Mouse (Mus musculus) ES-E14 (cell line): ENCODE measurements at regions not wholly inside any gene's neighbourhood (a gene's known extent, or its start where the extent isn't known, plus 50 kb on each side); places are given as distances from the start of the nearest gene placed in this dataset.

Experiments used
- DNase-seq: peaks from one replicate; pipeline ENCODE4 v3.0.0-alpha.2; 2013; ENCODE audit warnings: low read depth, low spot score
- H3K27ac ChIP-seq: 2 replicates; pipeline ENCODE4 v1.5.1; 2012; ENCODE audit warnings: low read depth, mild to moderate bottlenecking, low read length, moderate library complexity, mixed read lengths; ENCODE audit not compliant: poor library complexity, insufficient read depth, severe bottlenecking
- H3K36me3 ChIP-seq: 2 replicates; pipeline ENCODE4 v1.6.1; 2012; ENCODE audit warnings: mild to moderate bottlenecking, low read length, moderate library complexity, mixed read lengths; ENCODE audit not compliant: control insufficient read depth, poor library complexity, insufficient read depth, severe bottlenecking
- H3K4me1 ChIP-seq, 2 experiments: fragments of 150-350 bp in 1 of 2; sonication (generic) in 1 of 2; 2 replicates each; pipeline ENCODE4 v1.6.1; 2012; ENCODE audit warnings: low read length in 2 of 2, mild to moderate bottlenecking in 1 of 2, mixed read lengths in 1 of 2; ENCODE audit not compliant: control insufficient read depth in 2 of 2, insufficient read depth in 2 of 2, poor library complexity in 1 of 2
- H3K4me3 ChIP-seq, 2 experiments: fragments of 150-350 bp in 1 of 2; sonication (generic) in 1 of 2; 2 replicates each; pipeline ENCODE4 v1.5.1; 2012; ENCODE audit warnings: low read length in 2 of 2, low read depth in 1 of 2, mild to moderate bottlenecking in 1 of 2, mixed read lengths in 1 of 2; ENCODE audit not compliant: insufficient read depth in 1 of 2, poor library complexity in 1 of 2, severe bottlenecking in 1 of 2
- H3K9ac ChIP-seq: 2 replicates; pipeline ENCODE4 v1.6.1; 2012; ENCODE audit warnings: low read depth, mild to moderate bottlenecking, low read length, mixed read lengths; ENCODE audit not compliant: poor library complexity, insufficient read depth, severe bottlenecking
- H3K9me3 ChIP-seq: fragments of 150-350 bp; sonication (generic); 2 replicates; pipeline ENCODE4 v1.6.1; 2012; ENCODE audit warnings: low read depth, mild to moderate bottlenecking, low read length; ENCODE audit not compliant: control insufficient read depth, insufficient read depth
- CHD2 ChIP-seq: IDR thresholded peaks from 2 replicates; pipeline ENCODE4 v1.6.1; 2014; ENCODE audit warnings: mild to moderate bottlenecking, low read depth, low read length, inconsistent platforms
- HCFC1 ChIP-seq: IDR thresholded peaks from 2 replicates; pipeline ENCODE4 v1.6.1; 2012; ENCODE audit warnings: low read length, inconsistent platforms, borderline replicate concordance; ENCODE audit not compliant: insufficient read depth
- MAFK ChIP-seq: IDR thresholded peaks from 2 replicates; pipeline ENCODE4 v1.6.1; 2014; ENCODE audit warnings: mild to moderate bottlenecking, low read depth, low read length, inconsistent platforms; ENCODE audit not compliant: insufficient read depth
- ZC3H11A ChIP-seq: IDR thresholded peaks from 2 replicates; pipeline ENCODE4 v1.6.1; 2012; ENCODE audit warnings: low read depth, mild to moderate bottlenecking, inconsistent platforms, low read length, borderline replicate concordance
- ZNF384 ChIP-seq: IDR thresholded peaks from 2 replicates; pipeline ENCODE4 v1.6.1; 2012; ENCODE audit warnings: low read depth, low read length, inconsistent platforms
- in situ Hi-C, 2 experiments: fragments of 600-800 bp; cut with MboI; formaldehyde crosslinking; loops; one replicate each; pipeline ENCODE4 v1.15.1; 2025; ENCODE audit warnings: low sequenced_read_pairs in 2 of 2, inconsistent platforms in 1 of 2; ENCODE audit not compliant: unreplicated experiment in 2 of 2

DNA sequence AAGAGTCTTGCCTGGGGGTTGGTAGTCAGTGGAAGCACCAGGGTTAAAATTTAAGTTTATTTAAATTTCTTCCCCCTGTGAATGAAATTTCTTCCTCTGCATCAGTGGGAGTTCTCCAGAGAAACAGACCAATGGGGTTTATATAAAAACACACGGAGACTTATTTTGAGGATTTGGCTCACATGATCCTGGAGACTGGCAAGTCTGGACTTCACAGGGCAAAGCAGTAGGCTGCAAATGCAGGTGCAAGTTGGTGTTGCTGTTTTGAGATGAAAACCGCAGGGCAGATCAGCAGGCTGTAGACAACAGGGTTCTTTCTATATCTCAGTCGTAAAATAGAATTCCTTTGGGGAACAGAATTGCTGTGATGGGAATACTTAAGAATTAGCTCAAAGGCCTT is 137.3 kb upstream of the Il12b start:
- in situ Hi-C loops, result no loop called here
- Histone ChIP-seq H3K9me3 (no peaks in the 10 kb centered on the region), H3K27ac (no peak overlapping the region), H3K4me1 (no peaks in the 10 kb centered on the region), H3K9ac (no peak overlapping the region), H3K36me3 (no peaks in the 10 kb centered on the region), H3K4me3 (no peak overlapping the region)
- no peak for TF ChIP-seq MAFK
- no peak for TF ChIP-seq HCFC1
- TF ChIP-seq CHD2, result no peak
- no peak for TF ChIP-seq ZNF384
- TF ChIP-seq ZC3H11A, result no peak
- DNase-seq, result no peak

DNA sequence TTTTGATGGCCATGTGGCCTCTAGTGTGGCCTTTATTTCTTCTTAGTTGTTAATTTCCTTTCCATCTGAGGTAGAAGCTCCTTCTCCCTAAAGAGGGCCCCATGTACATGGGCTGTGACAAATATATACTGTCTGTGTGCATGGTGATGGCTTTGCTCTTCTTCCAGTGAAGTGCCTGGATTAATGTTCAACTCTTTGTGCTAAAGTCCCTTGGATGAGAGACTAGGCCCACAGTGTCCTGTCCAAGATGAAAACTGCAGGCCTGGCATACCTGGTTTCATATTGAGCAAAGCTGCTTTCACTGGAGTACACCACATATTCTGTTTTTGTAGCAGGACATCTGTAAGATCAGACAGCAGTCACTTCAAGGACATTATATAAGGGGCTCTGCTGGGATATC is 127.6 kb upstream of the Il12b start:
- H3K4me1 ChIP-seq, result no peaks in the 10 kb centered on the region
- no peaks in the 10 kb centered on the region for H3K36me3 ChIP-seq
- DNase-seq, result no peak
- no peak overlapping the region for H3K27ac ChIP-seq
- in situ Hi-C loops, result no loop called here
- no peak overlapping the region for H3K9ac ChIP-seq
- H3K4me3 ChIP-seq, result no peak overlapping the region
- H3K9me3 ChIP-seq, result no peaks in the 10 kb centered on the region
- TF ChIP-seq ZNF384, result no peak
- TF ChIP-seq ZC3H11A, result no peak
- TF ChIP-seq MAFK, result no peak
- no peak for TF ChIP-seq CHD2
- TF ChIP-seq HCFC1, result no peak

DNA sequence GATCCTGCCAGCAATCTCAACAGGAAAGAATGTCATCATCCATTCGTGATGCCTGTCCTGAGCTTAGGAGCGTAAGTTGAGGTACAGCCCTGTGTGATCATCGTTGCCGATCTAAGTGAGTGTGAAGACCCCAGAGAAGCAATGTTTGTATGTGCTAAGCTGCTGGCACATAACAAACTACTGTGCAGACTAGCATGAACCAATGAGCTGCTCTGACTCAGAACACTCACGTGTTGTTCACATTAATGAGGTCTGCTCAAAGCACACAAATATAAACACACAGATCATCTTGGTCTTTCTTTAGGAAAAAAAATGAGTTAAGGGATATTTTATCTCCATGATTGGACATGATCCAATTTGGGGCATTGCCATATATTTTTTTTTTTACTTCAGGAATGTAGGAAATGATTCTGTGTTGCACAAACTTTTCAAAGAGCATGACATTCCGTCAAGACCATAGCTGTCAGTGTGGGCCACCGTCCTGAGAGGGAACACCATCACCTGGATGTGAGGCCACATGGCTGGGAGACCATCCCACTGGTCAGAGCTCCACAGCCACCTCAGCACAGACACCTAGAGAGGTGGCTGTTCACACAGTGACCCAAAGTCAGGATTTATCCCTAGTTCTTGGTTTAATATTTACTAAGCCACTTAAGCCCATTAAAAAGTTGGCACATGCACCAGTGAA is 121.2 kb upstream of the Il12b start:
- Histone ChIP-seq H3K27ac (no peak overlapping the region; the same call in 1 of the 2 replicates), H3K4me3 (no peak overlapping the region), H3K9ac (no peak overlapping the region), H3K9me3 (no peaks in the 10 kb centered on the region), H3K36me3 (no peaks in the 10 kb centered on the region), H3K4me1 (no peaks in the 10 kb centered on the region)
- TF ChIP-seq ZNF384, result no peak
- TF ChIP-seq HCFC1, result no peak
- TF ChIP-seq MAFK, result no peak
- no peak for TF ChIP-seq CHD2
- no peak for TF ChIP-seq ZC3H11A
- no peak for DNase-seq
- in situ Hi-C loops, result no loop called here

DNA sequence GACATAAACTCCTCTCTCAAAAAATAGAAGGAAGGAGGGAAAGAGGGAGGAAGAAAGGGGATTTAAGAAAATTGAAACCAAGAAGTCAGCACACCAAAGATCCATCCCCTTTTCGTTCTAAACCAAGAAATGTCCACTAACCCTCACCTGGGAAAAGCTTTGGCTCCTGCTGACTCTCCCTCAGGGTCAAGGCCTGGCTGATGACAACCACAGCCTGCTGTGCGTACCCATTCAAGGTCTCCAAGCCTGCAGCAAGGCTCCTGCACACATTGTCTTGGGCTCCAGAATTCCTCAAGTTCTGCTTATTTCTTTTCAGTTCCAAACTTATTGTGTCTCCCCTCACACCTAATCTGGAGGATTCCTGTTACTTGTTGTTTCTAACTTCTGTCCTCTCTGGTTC is 113.9 kb upstream of the Il12b start:
- DNase-seq, result no peak
- Histone ChIP-seq H3K36me3 (no peaks in the 10 kb centered on the region), H3K9ac (no peak overlapping the region), H3K27ac (no peak overlapping the region), H3K4me1 (no peaks in the 10 kb centered on the region), H3K9me3 (no peaks in the 10 kb centered on the region), H3K4me3 (no peak overlapping the region)
- in situ Hi-C loops, result no loop called here
- TF ChIP-seq ZC3H11A, result no peak
- TF ChIP-seq MAFK, result no peak
- TF ChIP-seq ZNF384, result no peak
- TF ChIP-seq CHD2, result no peak
- TF ChIP-seq HCFC1, result no peak

DNA sequence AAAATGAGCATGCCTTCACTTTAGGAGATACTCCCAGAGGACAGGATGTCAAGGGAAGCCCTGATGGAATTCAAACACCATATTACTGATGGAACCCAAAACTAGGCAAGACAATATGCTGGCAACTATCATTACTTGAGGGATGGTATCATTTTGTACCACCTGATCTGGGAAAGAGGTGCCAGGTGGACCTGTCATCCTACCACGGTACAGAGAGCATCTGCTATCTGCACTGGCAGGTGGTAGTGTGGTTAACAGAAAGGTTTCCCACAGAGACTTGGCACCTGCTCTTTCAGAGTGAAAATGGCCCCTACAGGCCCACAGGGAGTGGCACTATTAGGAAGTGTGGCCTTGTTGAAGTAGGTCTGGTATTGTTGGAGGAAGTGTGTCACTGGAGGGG is 111.0 kb upstream of the Il12b start:
- TF ChIP-seq HCFC1, result no peak
- no peak overlapping the region for H3K9ac ChIP-seq
- in situ Hi-C loops, result no loop called here

More for the DNA sequence above, 111.0 kb upstream of the Il12b start:
- Histone ChIP-seq H3K36me3 (no peaks in the 10 kb centered on the region), H3K27ac (no peak overlapping the region), H3K4me1 (no peaks in the 10 kb centered on the region), H3K9me3 (no peaks in the 10 kb centered on the region), H3K4me3 (no peak overlapping the region)
- no peak for DNase-seq
